Mouse (Mus musculus): Measurements from ENCODE around the gene Gm28044.
A peak's percentile ranks its signal among the peaks of the same experiment; 100 is the strongest.

DNA sequence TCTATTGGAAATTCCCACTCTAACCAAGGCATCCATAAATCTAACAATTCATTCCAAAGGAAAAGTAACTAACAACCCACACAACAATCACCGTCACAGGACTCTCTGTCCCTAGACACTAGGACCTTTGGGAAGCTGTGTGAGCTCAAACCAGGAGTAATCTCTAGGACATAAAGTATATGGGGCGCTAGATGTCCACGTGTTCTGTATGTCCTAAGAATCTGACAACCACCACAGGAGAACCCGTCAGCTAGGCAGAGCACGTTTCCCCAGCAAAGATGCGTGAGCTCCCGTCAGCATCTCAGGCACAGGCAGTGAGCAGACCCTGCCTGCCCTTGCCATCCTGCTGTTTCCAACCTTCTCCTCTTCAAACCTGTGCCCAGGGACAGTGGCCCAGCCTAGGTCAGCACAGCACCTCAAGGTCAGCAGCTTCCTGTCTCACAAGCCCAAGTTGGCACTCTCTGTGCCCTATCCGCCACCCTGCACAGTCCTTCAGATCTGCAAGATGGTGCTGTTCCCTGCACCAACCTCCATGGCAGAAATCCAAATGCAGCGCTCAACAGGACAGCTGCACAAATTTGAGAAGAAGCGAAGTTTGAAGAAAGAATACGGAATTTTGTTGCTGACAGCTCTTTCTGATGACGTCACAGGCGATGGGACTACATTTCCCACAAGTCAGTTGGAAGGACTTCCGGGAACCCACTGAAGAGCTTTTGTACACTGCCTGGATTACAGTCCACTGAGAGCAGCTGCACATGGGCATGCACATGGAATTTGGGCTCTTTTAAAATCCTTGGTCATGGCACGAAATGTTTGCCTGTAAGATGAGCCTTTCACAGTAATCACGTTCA, 54.3 kb downstream of the Gm28044 start, which contains the start of gene Zfp457:
- TF ChIP-seq POLR2A (IDR thresholded peaks at IDR 0.05; ENCODE audit: borderline replicate concordance, extremely low read depth, low read depth, low read length) (peak; percentile 48; the same call in 1 of the 2 replicates), CTCF (IDR thresholded peaks at IDR 0.05; ENCODE audit: insufficient read depth, low read length) (no peak)

Measured in lung, adult 2 months (tissue).